11 mouse cellular contexts compared by ENCODE assay signal in the genomic region with DNA sequence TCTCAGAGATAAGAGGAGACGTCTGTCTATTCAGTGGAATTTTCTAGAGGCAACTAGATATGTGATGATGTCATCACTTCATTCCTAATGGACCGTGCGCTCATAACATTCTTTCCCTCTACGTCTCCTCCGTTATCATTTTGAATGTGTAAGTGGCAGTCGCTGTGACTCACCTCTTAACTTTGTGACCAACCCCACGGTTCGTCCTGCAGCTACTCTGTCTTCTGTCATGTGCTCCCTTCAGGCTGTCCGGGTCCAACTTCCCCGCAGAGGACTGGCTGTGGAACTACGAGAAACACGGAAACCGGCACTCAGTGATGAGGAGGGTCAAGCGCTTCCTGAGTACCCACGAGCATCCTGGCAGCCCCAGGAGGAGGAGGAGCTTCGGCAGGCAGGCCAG. TPM values are rescaled to one million over a fixed set of nuclear protein-coding genes. Genes with fewer than 3 reads are reported as not detected.
A peak's percentile ranks its signal among the peaks of the same experiment; 100 is the strongest.
DNase-seq lines count a peak whose midpoint lies in the region; ATAC-seq and TF ChIP-seq lines count a peak whose summit lies in the region.
"Had no signal": no experiment of that assay in that cellular context is flagged by ENCODE, and none has a peak within 500 bp of the region (broad histone marks: within the 10 kb centered on the region; RNA-seq: fewer than 3 reads in every experiment).

No protein-coding gene starts in this region.

- no peaks in the 10 kb centered on the region for H3K9me3 ChIP-seq in hindbrain, embryonic 10.5 days
- H3K9me3 ChIP-seq in hindbrain, embryonic 11.5 days (ENCODE audit: control insufficient read depth, low read length) = no peaks in the 10 kb centered on the region
- H3K9me3 ChIP-seq in ES-Bruce4 (replicated peaks; ENCODE audit: control insufficient read depth, insufficient read depth, low read length, poor library complexity, severe bottlenecking) = no peaks in the 10 kb centered on the region
- no peaks in the 10 kb centered on the region for H3K9me3 ChIP-seq in heart, embryonic 16.5 days (replicated peaks; ENCODE audit: control insufficient read depth, low read length)
- H3K9me3 ChIP-seq in liver, postnatal 0 days (ENCODE audit: low read length) = no peaks in the 10 kb centered on the region
- H3K9me3 ChIP-seq: midbrain, embryonic 13.5 days had no signal

- no peak overlapping the region for H3K9ac ChIP-seq in hindbrain, embryonic 11.5 days (ENCODE audit: low read depth, low read length)
- no peak overlapping the region for H3K9ac ChIP-seq in ES-Bruce4 (ENCODE audit: low read depth, poor library complexity, severe bottlenecking)
- peak overlapping the region; percentile 67 for H3K9ac ChIP-seq in heart, embryonic 16.5 days (ENCODE audit: low read length)
- H3K9ac ChIP-seq in liver, postnatal 0 days (replicated peaks) = no peak overlapping the region
- H3K9ac ChIP-seq: midbrain, embryonic 13.5 days had no signal

- no peak for DNase-seq in hindbrain, embryonic 10.5 days (ENCODE audit: low spot score)
- no peak for DNase-seq in hindbrain, embryonic 11.5 days (ENCODE audit: low spot score)
- no peak for DNase-seq in liver, postnatal 0 days
- DNase-seq in spleen, postnatal 10 days (ENCODE audit: low spot score in 2 of 2) = no peak
- DNase-seq in testis, postnatal 10 days (ENCODE audit: low spot score) = no peak
- DNase-seq in urinary bladder, postnatal 10 days (ENCODE audit: low spot score) = no peak
- DNase-seq: thymus, postnatal 25 days had no signal

- peaks cover 39% of the 10 kb centered on the region for H3K4me1 ChIP-seq in hindbrain, embryonic 10.5 days (replicated peaks)
- no peaks in the 10 kb centered on the region; the same call in 1 of the 2 replicates for H3K4me1 ChIP-seq in hindbrain, embryonic 11.5 days (replicated peaks; ENCODE audit: control insufficient read depth, insufficient read depth, low read length)
- H3K4me1 ChIP-seq in ES-Bruce4 (ENCODE audit: control insufficient read depth, insufficient read depth, low read length) = peaks cover 2% of the 10 kb centered on the region
- H3K4me1 ChIP-seq in heart, embryonic 16.5 days (ENCODE audit: control insufficient read depth, insufficient read depth, low read length) = peaks cover 12% of the 10 kb centered on the region
- H3K4me1 ChIP-seq in liver, postnatal 0 days (ENCODE audit: insufficient read depth) = no peaks in the 10 kb centered on the region; the same call in 1 of the 2 replicates

- no peak for TF ChIP-seq CTCF in ES-Bruce4 (IDR thresholded peaks at IDR 0.05; ENCODE audit: low read depth, low read length)
- no peak for TF ChIP-seq CTCF in liver, postnatal 0 days (IDR thresholded peaks at IDR 0.05; ENCODE audit: low read depth)

- no peak for TF ChIP-seq POLR2A in ES-Bruce4 (IDR thresholded peaks at IDR 0.05; ENCODE audit: insufficient read depth, low read length)

- 0 out of 2 replicates have a peak overlapping the region, but pooled peaks have one; percentile 1 for H3K4me3 ChIP-seq in hindbrain, embryonic 10.5 days
- H3K4me3 ChIP-seq in hindbrain, embryonic 11.5 days (ENCODE audit: low read depth, low read length) = no peak overlapping the region
- peak overlapping the region; percentile 16 for H3K4me3 ChIP-seq in ES-Bruce4 (ENCODE audit: low read depth, low read length)
- peak overlapping the region; percentile 49 for H3K4me3 ChIP-seq in heart, embryonic 16.5 days (ENCODE audit: low read length)
- 0 out of 2 replicates have a peak overlapping the region, but pooled peaks have one; percentile 3 for H3K4me3 ChIP-seq in liver, postnatal 0 days (ENCODE audit: low read depth, low read length)
- H3K4me3 ChIP-seq: midbrain, embryonic 13.5 days had no signal

- TF ChIP-seq EP300 in ES-Bruce4 (IDR thresholded peaks at IDR 0.05; ENCODE audit: insufficient read depth, low read depth, low read length) = no peak
- no peak for TF ChIP-seq EP300 in liver, postnatal 0 days (IDR thresholded peaks at IDR 0.05; ENCODE audit: low read depth)

- H3K36me3 ChIP-seq in hindbrain, embryonic 10.5 days = no peaks in the 10 kb centered on the region
- no peaks in the 10 kb centered on the region for H3K36me3 ChIP-seq in hindbrain, embryonic 11.5 days (ENCODE audit: control insufficient read depth, insufficient read depth, low read length)
- H3K36me3 ChIP-seq in ES-Bruce4 (ENCODE audit: control insufficient read depth, insufficient read depth, low read length, poor library complexity, severe bottlenecking) = no peaks in the 10 kb centered on the region
- no peaks in the 10 kb centered on the region for H3K36me3 ChIP-seq in heart, embryonic 16.5 days (ENCODE audit: control insufficient read depth, insufficient read depth)
- H3K36me3 ChIP-seq in liver, postnatal 0 days (replicated peaks; ENCODE audit: insufficient read depth, low read length) = no peaks in the 10 kb centered on the region
- H3K36me3 ChIP-seq: midbrain, embryonic 13.5 days had no signal

- H3K4me2 ChIP-seq in hindbrain, embryonic 11.5 days (replicated peaks; ENCODE audit: low read depth, low read length) = no peak overlapping the region
- H3K4me2 ChIP-seq in heart, embryonic 16.5 days (ENCODE audit: low read depth, low read length) = peak overlapping the region; percentile 70
- peak overlapping the region; percentile 2 for H3K4me2 ChIP-seq in liver, postnatal 0 days (ENCODE audit: low read depth, low read length)
- H3K4me2 ChIP-seq: midbrain, embryonic 13.5 days had no signal

- ATAC-seq in hindbrain, embryonic 11.5 days (ENCODE audit: low FRiP score) = no peak
- peak; percentile 75 for ATAC-seq in heart, embryonic 16.5 days (replicated peaks; ENCODE audit: extremely low read depth, insufficient read depth, low FRiP score)
- no peak for ATAC-seq in liver, postnatal 0 days
- ATAC-seq: midbrain, embryonic 13.5 days had no signal

- H3K27me3 ChIP-seq in hindbrain, embryonic 10.5 days (ENCODE audit: insufficient read depth, poor library complexity, severe bottlenecking) = peaks cover 37% of the 10 kb centered on the region
- H3K27me3 ChIP-seq in hindbrain, embryonic 11.5 days (ENCODE audit: control insufficient read depth, insufficient read depth, low read length) = no peaks in the 10 kb centered on the region
- no peaks in the 10 kb centered on the region for H3K27me3 ChIP-seq in ES-Bruce4 (ENCODE audit: control insufficient read depth, insufficient read depth, low read length, poor library complexity, severe bottlenecking)
- no peaks in the 10 kb centered on the region for H3K27me3 ChIP-seq in heart, embryonic 16.5 days (ENCODE audit: control insufficient read depth, insufficient read depth, low read length)
- H3K27me3 ChIP-seq in liver, postnatal 0 days (ENCODE audit: insufficient read depth, low read length) = peaks cover 13% of the 10 kb centered on the region

- H3K27ac ChIP-seq in hindbrain, embryonic 10.5 days = no peak overlapping the region; the same call in 1 of the 2 replicates
- H3K27ac ChIP-seq in hindbrain, embryonic 11.5 days (ENCODE audit: low read depth, low read length) = no peak overlapping the region
- no peak overlapping the region for H3K27ac ChIP-seq in ES-Bruce4 (ENCODE audit: insufficient read depth, low read length)
- H3K27ac ChIP-seq in heart, embryonic 16.5 days (ENCODE audit: low read length) = peak overlapping the region; percentile 58
- no peak overlapping the region for H3K27ac ChIP-seq in liver, postnatal 0 days (ENCODE audit: low read depth)
- H3K27ac ChIP-seq: midbrain, embryonic 13.5 days had no signal

- WGBS in hindbrain, embryonic 10.5 days = 64% methylated on average over 16 of the region's 16 CpGs
- 70% methylated on average over 16 of the region's 16 CpGs for WGBS in hindbrain, embryonic 11.5 days
- 8% methylated on average over 16 of the region's 16 CpGs for WGBS in heart, embryonic 16.5 days
- 34% methylated on average over 16 of the region's 16 CpGs for WGBS in liver, postnatal 0 days (ENCODE audit: insufficient replicate concordance)

RNA-seq across cellular contexts. Expression of gene Lrrc10, which starts 21.4 kb away (rescaled TPM):
- not detected in 2 replicates for polyA plus RNA-seq in hindbrain, embryonic 10.5 days (2016; fragmentation: Nextera tagmentation; extraction: Ambion mirVana)
- polyA plus RNA-seq in hindbrain, embryonic 11.5 days (2014; fragmentation: Nextera tagmentation; extraction: Ambion mirVana) = 0.12 TPM in 1 of 2 replicates, not detected in the other
- not detected in 2 replicates for polyA plus RNA-seq in ES-Bruce4 (2011; ENCODE audit: insufficient read depth, insufficient read length, low read depth, missing spikeins)
- polyA plus RNA-seq in heart, embryonic 16.5 days (2015; fragmentation: Nextera tagmentation; extraction: Ambion mirVana) = 60.4 and 62.1 TPM in 2 replicates
- not detected in 2 replicates for polyA plus RNA-seq in liver, postnatal 0 days (2015; fragmentation: Nextera tagmentation; extraction: Ambion mirVana)
- polyA plus RNA-seq: midbrain, embryonic 13.5 days had no signal

RNA-seq across cellular contexts. Expression of gene Best3, which starts 37.6 kb away (rescaled TPM):
- 0.11 TPM in 1 of 2 replicates, not detected in the other for polyA plus RNA-seq in hindbrain, embryonic 10.5 days (2016; fragmentation: Nextera tagmentation; extraction: Ambion mirVana)
- 0.08 and 0.20 TPM in 2 replicates for polyA plus RNA-seq in hindbrain, embryonic 11.5 days (2014; fragmentation: Nextera tagmentation; extraction: Ambion mirVana)
- polyA plus RNA-seq in ES-Bruce4 (2011; ENCODE audit: insufficient read depth, insufficient read length, low read depth, missing spikeins) = not detected in 2 replicates
- 0.79 and 0.83 TPM in 2 replicates for polyA plus RNA-seq in heart, embryonic 16.5 days (2015; fragmentation: Nextera tagmentation; extraction: Ambion mirVana)
- polyA plus RNA-seq in liver, postnatal 0 days (2015; fragmentation: Nextera tagmentation; extraction: Ambion mirVana) = 0.08 TPM in 1 of 2 replicates, not detected in the other

RNA-seq across cellular contexts. Expression of gene Cct2, which starts 39.9 kb away (rescaled TPM):
- polyA plus RNA-seq in hindbrain, embryonic 10.5 days (2016; fragmentation: Nextera tagmentation; extraction: Ambion mirVana) = 264 and 323 TPM in 2 replicates
- 321 and 357 TPM in 2 replicates for polyA plus RNA-seq in hindbrain, embryonic 11.5 days (2014; fragmentation: Nextera tagmentation; extraction: Ambion mirVana)
- polyA plus RNA-seq in ES-Bruce4 (2011; ENCODE audit: insufficient read depth, insufficient read length, low read depth, missing spikeins) = 974 and 1,034 TPM in 2 replicates
- 167 and 185 TPM in 2 replicates for polyA plus RNA-seq in heart, embryonic 16.5 days (2015; fragmentation: Nextera tagmentation; extraction: Ambion mirVana)
- polyA plus RNA-seq in liver, postnatal 0 days (2015; fragmentation: Nextera tagmentation; extraction: Ambion mirVana) = 101 and 105 TPM in 2 replicates

RNA-seq across cellular contexts. Expression of gene Gm10271, which starts 51.3 kb away (rescaled TPM):
- not detected in 2 replicates for polyA plus RNA-seq in hindbrain, embryonic 10.5 days (2016; fragmentation: Nextera tagmentation; extraction: Ambion mirVana)
- not detected in 2 replicates for polyA plus RNA-seq in hindbrain, embryonic 11.5 days (2014; fragmentation: Nextera tagmentation; extraction: Ambion mirVana)
- not detected in 2 replicates for polyA plus RNA-seq in ES-Bruce4 (2011; ENCODE audit: insufficient read depth, insufficient read length, low read depth, missing spikeins)
- not detected in 2 replicates for polyA plus RNA-seq in heart, embryonic 16.5 days (2015; fragmentation: Nextera tagmentation; extraction: Ambion mirVana)
- polyA plus RNA-seq in liver, postnatal 0 days (2015; fragmentation: Nextera tagmentation; extraction: Ambion mirVana) = not detected in 2 replicates
- polyA plus RNA-seq: cortical plate, adult 2 months; midbrain, embryonic 13.5 days had no signal

Comparison
In these comparisons a context has a peak if more than half of its experiments do, and no peak if none do; other contexts are left out.
1. RNA of gene Lrrc10, which starts 21.4 kb away (polyA plus RNA-seq): 60.4 to 62.1 TPM in heart, embryonic 16.5 days; not detected in ES-Bruce4, 0.12 TPM in hindbrain, embryonic 11.5 days, not detected in hindbrain, embryonic 10.5 days and not detected in liver, postnatal 0 days; every median in the first group is over 10 times any median in the second.